Mouse (Mus musculus) hindbrain, embryonic 14.5 days (tissue): Measurements from ENCODE around the gene Tsc1. TPM values are rescaled to one million over a fixed set of nuclear protein-coding genes. Genes with fewer than 3 reads are reported as not detected.

Experiments
- ATAC-seq: fragments of 200-750 bp; cut with Nextera tagmentation; 2 replicates; pipeline ENCODE4 v1.8.0; 2017; ENCODE audit warnings: moderate number of reproducible peaks, mild to moderate bottlenecking, moderate TSS enrichment, moderate library complexity; ENCODE audit not compliant: low FRiP score
- DNase-seq: peaks from one replicate; pipeline ENCODE4 v3.0.0-alpha.2; 2015; ENCODE audit warnings: low spot score
- H3K27ac ChIP-seq: fragments of 300-500 bp; sonication (generic); 2 replicates; pipeline ENCODE4 v1.5.1; 2014; ENCODE audit warnings: mild to moderate bottlenecking, moderate library complexity
- H3K27me3 ChIP-seq: fragments of 300-500 bp; sonication (generic); 2 replicates; pipeline ENCODE4 v1.6.1; 2014; ENCODE audit warnings: mild to moderate bottlenecking, low read length, mixed read lengths; ENCODE audit not compliant: control insufficient read depth, insufficient read depth
- H3K36me3 ChIP-seq: fragments of 300-500 bp; sonication (generic); replicated peaks from 2 replicates; pipeline ENCODE4 v1.6.1; 2014; ENCODE audit not compliant: control insufficient read depth, insufficient read depth
- H3K4me1 ChIP-seq: fragments of 300-500 bp; sonication (generic); replicated peaks from 2 replicates; pipeline ENCODE4 v1.6.1; 2014; ENCODE audit warnings: antibody characterized with exemption, low read length, mixed read lengths; ENCODE audit not compliant: control insufficient read depth, insufficient read depth
- H3K4me2 ChIP-seq: fragments of 300-500 bp; sonication (generic); replicated peaks from 2 replicates; pipeline ENCODE4 v1.6.1; 2014; ENCODE audit warnings: mild to moderate bottlenecking, moderate library complexity
- H3K4me3 ChIP-seq: fragments of 300-500 bp; sonication (generic); replicated peaks from 2 replicates; pipeline ENCODE4 v1.5.1; 2014; ENCODE audit warnings: mild to moderate bottlenecking, low read length
- H3K9ac ChIP-seq: fragments of 300-500 bp; sonication (generic); 2 replicates; pipeline ENCODE4 v1.6.1; 2014
- H3K9me3 ChIP-seq: fragments of 300-500 bp; sonication (generic); 2 replicates; pipeline ENCODE4 v1.6.1; 2016; ENCODE audit warnings: low read length; ENCODE audit not compliant: control insufficient read depth
- WGBS: fragments of 180-500 bp; shearing (Covaris S2); extraction: QIAGEN DNeasy Blood & Tissue Kit; methylation state at CpG from one replicate; pipeline ENCODE4 v1.1.7; 2014; 5-methylcytosine and 5-hydroxymethylcytosine counted together
- polyA plus RNA-seq: library from polyadenylated mRNA; unstranded; fragments of >200 nt; fragmentation: Nextera tagmentation; extraction: Ambion mirVana; gene quantifications from 2 replicates; pipeline ENCODE4 v1.2.1, GENCODE M21; 2014

Gene Tsc1
- polyA plus RNA-seq, 1 experiment from 2014 or later: 29.2 TPM

GRCm38 (mm10) chr2:28621664-28622171 lies 19.3 kb upstream of the Tsc1 start, which contains the start of gene Gfi1b:
Gene Gfi1b (minus strand): TSS chr2:28621982.
- Histone ChIP-seq H3K4me3 (no peak within 1 kb of the TSS), H3K9me3 (no peaks in the 10 kb centered on the region), H3K36me3 (no peaks in the 10 kb centered on the region), H3K27ac (no peak within 1 kb of the TSS), H3K27me3 (peaks cover 24% of the 10 kb centered on the region), H3K9ac (no peak within 1 kb of the TSS), H3K4me1 (no peaks in the 10 kb centered on the region), H3K4me2 (no peak within 1 kb of the TSS)
- DNase-seq (no peak), ATAC-seq (no peak)
- WGBS: 8% methylated on average over 16 of the region's 16 CpGs

- WGBS: 20% methylated on average over 10 of the region's 10 CpGs
- no peak for ATAC-seq
- H3K9me3 ChIP-seq: no peaks in the 10 kb centered on the region
Observed at GRCm38 (mm10) chr2:28622521-28623124, 18.4 kb upstream of the Tsc1 start.

GRCm38 (mm10) chr2:28624870-28625269 lies 16.2 kb upstream of the Tsc1 start:
- no peak overlapping the region for H3K4me3 ChIP-seq
- H3K36me3 ChIP-seq: no peaks in the 10 kb centered on the region
- no peak overlapping the region for H3K27ac ChIP-seq
- H3K27me3 ChIP-seq: peaks cover 24% of the 10 kb centered on the region
- no peaks in the 10 kb centered on the region for H3K4me1 ChIP-seq
- no peak overlapping the region for H3K9ac ChIP-seq
- H3K4me2 ChIP-seq: no peak overlapping the region
- 82% methylated on average over 3 of the region's 3 CpGs for WGBS
- H3K9me3 ChIP-seq: no peaks in the 10 kb centered on the region
- DNase-seq: no peak
- ATAC-seq: no peak

More at GRCm38 (mm10) chr2:28622521-28623124, 18.4 kb upstream of the Tsc1 start:
- no peaks in the 10 kb centered on the region for H3K4me1 ChIP-seq
- peak; percentile 56 for DNase-seq
- no peak overlapping the region for H3K27ac ChIP-seq
- H3K36me3 ChIP-seq: no peaks in the 10 kb centered on the region
- peaks cover 24% of the 10 kb centered on the region for H3K27me3 ChIP-seq
- H3K4me2 ChIP-seq: no peak overlapping the region
- no peak overlapping the region for H3K4me3 ChIP-seq
- no peak overlapping the region for H3K9ac ChIP-seq

- ATAC-seq (no peak), DNase-seq (no peak)
- 79% methylated on average over 3 of the region's 3 CpGs for WGBS
- no peaks in the 10 kb centered on the region for H3K9me3 ChIP-seq
- no peak overlapping the region for H3K27ac ChIP-seq
- no peak overlapping the region for H3K9ac ChIP-seq
- no peaks in the 10 kb centered on the region for H3K36me3 ChIP-seq
- no peaks in the 10 kb centered on the region for H3K4me1 ChIP-seq
- no peak overlapping the region for H3K4me3 ChIP-seq
- no peak overlapping the region for H3K4me2 ChIP-seq
- peaks cover 19% of the 10 kb centered on the region for H3K27me3 ChIP-seq
Observed at GRCm38 (mm10) chr2:28626038-28626437, 15.0 kb upstream of the Tsc1 start.

GRCm38 (mm10) chr2:28628053-28628452 lies 13.0 kb upstream of the Tsc1 start:
- H3K4me1 ChIP-seq: no peaks in the 10 kb centered on the region
- 59% methylated on average over 2 of the region's 2 CpGs for whole genome bisulfite sequencing
- H3K4me2 ChIP-seq: no peak overlapping the region
- H3K36me3 ChIP-seq: no peaks in the 10 kb centered on the region
- no peaks in the 10 kb centered on the region for H3K9me3 ChIP-seq
- ATAC-seq (no peak), DNase-seq (no peak)
- H3K27ac ChIP-seq: no peak overlapping the region
- no peak overlapping the region for H3K4me3 ChIP-seq
- no peak overlapping the region for H3K9ac ChIP-seq
- H3K27me3 ChIP-seq: no peaks in the 10 kb centered on the region

GRCm38 (mm10) chr2:28629911-28630381 lies 11.1 kb upstream of the Tsc1 start:
- no peak for DNase-seq
- no peak overlapping the region for H3K27ac ChIP-seq
- 41% methylated on average over 4 of the region's 4 CpGs for WGBS
- H3K9ac ChIP-seq: no peak overlapping the region
- no peaks in the 10 kb centered on the region for H3K27me3 ChIP-seq
- no peak overlapping the region for H3K4me2 ChIP-seq
- H3K36me3 ChIP-seq: no peaks in the 10 kb centered on the region
- H3K9me3 ChIP-seq: no peaks in the 10 kb centered on the region
- H3K4me3 ChIP-seq: no peak overlapping the region
- no peak for ATAC-seq
- no peaks in the 10 kb centered on the region for H3K4me1 ChIP-seq

GRCm38 (mm10) chr2:28632626-28633025 lies 8.4 kb upstream of the Tsc1 start:
- H3K4me3 ChIP-seq: no peak overlapping the region
- no peaks in the 10 kb centered on the region for H3K36me3 ChIP-seq
- H3K9ac ChIP-seq: no peak overlapping the region
- 65% methylated on average over 1 of the region's 1 CpGs for WGBS
- no peak for DNase-seq
- H3K27ac ChIP-seq: no peak overlapping the region
- no peak for ATAC-seq
- no peaks in the 10 kb centered on the region for H3K4me1 ChIP-seq
- no peaks in the 10 kb centered on the region for H3K27me3 ChIP-seq
- no peak overlapping the region for H3K4me2 ChIP-seq
- H3K9me3 ChIP-seq: no peaks in the 10 kb centered on the region

GRCm38 (mm10) chr2:28633136-28633535 lies 7.9 kb upstream of the Tsc1 start:
- no peaks in the 10 kb centered on the region for H3K27me3 ChIP-seq
- H3K9me3 ChIP-seq: no peaks in the 10 kb centered on the region
- H3K4me1 ChIP-seq: no peaks in the 10 kb centered on the region
- 49% methylated on average over 4 of the region's 4 CpGs for WGBS
- ATAC-seq (no peak), DNase-seq (no peak)
- no peak overlapping the region for H3K27ac ChIP-seq
- no peak overlapping the region for H3K4me2 ChIP-seq
- H3K36me3 ChIP-seq: no peaks in the 10 kb centered on the region
- no peak overlapping the region for H3K9ac ChIP-seq
- no peak overlapping the region for H3K4me3 ChIP-seq

- DNase-seq: no peak
- H3K27ac ChIP-seq: no peak overlapping the region
Observed at GRCm38 (mm10) chr2:28635199-28635598, 5.8 kb upstream of the Tsc1 start.

More at GRCm38 (mm10) chr2:28635199-28635598, 5.8 kb upstream of the Tsc1 start:
- no peak overlapping the region for H3K4me2 ChIP-seq
- no peaks in the 10 kb centered on the region for H3K36me3 ChIP-seq
- no peak overlapping the region for H3K4me3 ChIP-seq
- ATAC-seq: no peak
- H3K9me3 ChIP-seq: no peaks in the 10 kb centered on the region
- 0 out of 2 replicates have a peak, but pooled peaks cover 7% of the 10 kb centered on the region for H3K4me1 ChIP-seq
- H3K9ac ChIP-seq: no peak overlapping the region
- no peaks in the 10 kb centered on the region for H3K27me3 ChIP-seq
- WGBS: 98% methylated on average over 1 of the region's 1 CpGs
